Mouse (Mus musculus) ES-Bruce4 (cell line): ENCODE measurements around the gene Ccnf.

Experiments used
- CTCF ChIP-seq: IDR thresholded peaks from one replicate; pipeline ENCODE4 v1.8.1; 2011; ENCODE audit warnings: low read depth, low read length
- EP300 ChIP-seq: IDR thresholded peaks from 2 replicates; pipeline ENCODE4 v1.6.1; 2011; ENCODE audit warnings: low read depth, low read length; ENCODE audit not compliant: insufficient read depth

DNA sequence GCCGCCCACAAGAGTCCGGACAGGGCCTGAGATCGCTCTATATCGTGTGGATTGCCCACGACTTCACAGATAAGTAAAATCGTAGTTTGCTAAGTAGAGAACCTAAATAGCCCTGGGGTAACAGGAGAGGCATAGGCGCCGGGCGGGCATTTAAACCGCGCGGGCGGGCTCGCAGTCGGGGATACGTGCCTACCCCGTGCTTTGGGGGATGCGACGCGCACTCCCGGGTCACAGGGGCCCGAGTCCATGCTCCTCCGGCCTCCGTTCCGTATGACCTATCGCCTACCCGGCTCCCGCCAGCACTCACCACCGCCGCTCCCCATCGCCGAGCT lies 330 bp downstream of the Ccnf start:
- TF ChIP-seq CTCF (no peak), EP300 (0 out of 2 replicates have a peak, but pooled peaks have one; percentile 57)
